Mouse (Mus musculus) small intestine, adult 2 months (tissue): ENCODE results near the gene Pde3a. TPM values are rescaled to one million over a fixed set of nuclear protein-coding genes. Genes with fewer than 3 reads are reported as not detected.

Experiments used
- H3K27ac ChIP-seq: fragments of 200-500 bp; 2 replicates; pipeline ENCODE4 v1.5.1; 2012; ENCODE audit warnings: low read depth, low read length, control low read depth, inconsistent platforms; ENCODE audit not compliant: insufficient read depth
- H3K27me3 ChIP-seq: fragments of 200-500 bp; 2 replicates; pipeline ENCODE4 v1.6.1; 2012; ENCODE audit warnings: mild to moderate bottlenecking, moderate library complexity, low read length, inconsistent platforms; ENCODE audit not compliant: control insufficient read depth, insufficient read depth
- H3K36me3 ChIP-seq: fragments of 200-500 bp; 2 replicates; pipeline ENCODE4 v1.6.1; 2012; ENCODE audit warnings: mild to moderate bottlenecking, low read length, control low read depth, inconsistent platforms; ENCODE audit not compliant: control insufficient read depth, insufficient read depth
- H3K4me1 ChIP-seq: fragments of 200-500 bp; 2 replicates; pipeline ENCODE4 v1.6.1; 2012; ENCODE audit warnings: low read length, inconsistent platforms, mixed read lengths; ENCODE audit not compliant: control insufficient read depth, insufficient read depth, insufficient read length
- H3K4me3 ChIP-seq: fragments of 200-500 bp; 2 replicates; pipeline ENCODE4 v1.5.1; 2012; ENCODE audit warnings: low read depth, mild to moderate bottlenecking, control low read depth, inconsistent platforms, low read length, moderate library complexity
- CTCF ChIP-seq: fragments of 200-500 bp; IDR thresholded peaks from 2 replicates; pipeline ENCODE4 v1.5.1; 2012; ENCODE audit warnings: low read depth, mild to moderate bottlenecking, control low read depth, inconsistent platforms, low read length, moderate library complexity, mixed read lengths; ENCODE audit not compliant: insufficient replicate concordance, insufficient read length; ENCODE audit errors: extremely low read depth
- POLR2A ChIP-seq: fragments of 200-500 bp; IDR thresholded peaks from 2 replicates; pipeline ENCODE4 v1.6.1; 2012; ENCODE audit warnings: low read depth, mild to moderate bottlenecking, control low read depth, inconsistent platforms, low read length, moderate library complexity
- WGBS: fragments of 180-500 bp; shearing (Covaris S2); methylation state at CpG from one replicate; pipeline ENCODE4 v1.1.7; 2018; 5-methylcytosine and 5-hydroxymethylcytosine counted together
- polyA plus RNA-seq: library from polyadenylated mRNA; depleted of rRNA; stranded (reverse); fragments of >200 nt; gene quantifications from 2 replicates; pipeline ENCODE4 v1.2.3, GENCODE M21; 2012

Pde3a gene
- polyA plus RNA-seq, 1 experiment, result 7.9 TPM

DNA sequence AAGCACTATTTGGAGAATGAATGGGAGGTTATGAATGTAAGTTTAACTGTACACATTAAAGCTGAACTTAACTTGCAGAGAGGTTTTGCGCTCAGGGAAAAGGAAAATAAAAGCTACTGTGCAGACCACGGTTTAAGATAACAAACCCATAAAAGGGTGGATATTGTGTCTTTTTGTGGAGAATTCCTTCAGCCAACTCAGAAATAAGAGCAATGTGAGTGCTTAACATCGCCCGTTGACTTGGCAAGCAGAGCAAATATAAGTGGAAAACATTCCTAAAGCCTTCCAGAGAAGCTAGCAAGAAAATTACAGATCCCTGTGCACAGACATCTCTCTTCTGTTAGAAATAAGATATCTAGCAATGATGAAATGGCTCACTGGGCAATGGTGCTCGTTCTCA, 139.0 kb downstream of the Pde3a start:
- Histone ChIP-seq H3K4me3 (no peak overlapping the region), H3K27ac (no peak overlapping the region), H3K36me3 (no peaks in the 10 kb centered on the region), H3K27me3 (no peaks in the 10 kb centered on the region), H3K4me1 (no peaks in the 10 kb centered on the region)
- 73% methylated on average over 5 of the region's 5 CpGs for WGBS
- TF ChIP-seq POLR2A, result no peak

DNA sequence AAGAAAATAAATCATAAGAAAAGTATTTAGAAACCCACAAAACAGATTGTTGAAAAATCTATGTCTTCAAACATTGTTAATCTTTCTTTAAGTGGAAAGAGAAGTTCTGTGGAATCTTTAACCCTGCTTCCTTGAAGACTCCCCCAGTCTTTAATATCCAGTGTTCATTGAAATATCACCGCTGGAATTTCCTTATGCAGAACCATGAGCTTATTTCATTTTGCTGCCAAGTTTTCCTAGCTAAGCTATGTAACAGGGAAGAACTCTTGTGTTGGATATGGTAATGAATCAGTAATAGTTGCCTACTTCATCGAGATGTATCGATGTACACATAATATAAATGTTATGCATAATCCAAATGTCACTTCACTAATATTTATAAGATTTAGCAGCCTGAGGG, 146.9 kb downstream of the Pde3a start:
- Histone ChIP-seq H3K36me3 (no peaks in the 10 kb centered on the region), H3K27me3 (no peaks in the 10 kb centered on the region), H3K4me3 (no peak overlapping the region), H3K4me1 (no peaks in the 10 kb centered on the region), H3K27ac (no peak overlapping the region)
- no peak for TF ChIP-seq CTCF
- no peak for TF ChIP-seq POLR2A
- 74% methylated on average over 3 of the region's 3 CpGs for WGBS

DNA sequence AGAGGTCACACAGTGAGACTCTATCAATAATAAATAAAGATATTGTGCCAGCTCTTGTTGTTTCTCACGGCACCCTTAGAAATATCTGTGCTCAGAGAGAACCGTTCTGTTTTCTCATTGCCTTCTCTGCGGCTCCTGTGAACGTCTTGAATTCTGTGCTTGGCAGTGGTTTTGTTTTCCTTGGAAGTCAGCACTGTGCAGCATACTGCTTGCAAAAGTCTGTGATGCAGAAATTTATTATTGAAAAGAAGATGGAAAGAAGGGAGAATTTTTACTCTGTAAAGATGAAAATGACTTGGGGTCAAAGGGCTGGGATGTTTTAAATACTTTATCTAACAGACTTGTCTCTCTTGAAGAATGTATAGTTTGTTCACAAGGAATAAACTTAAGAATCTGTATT, 150.3 kb downstream of the Pde3a start:
- Histone ChIP-seq H3K4me3 (no peak overlapping the region), H3K4me1 (no peaks in the 10 kb centered on the region), H3K27ac (no peak overlapping the region), H3K27me3 (no peaks in the 10 kb centered on the region), H3K36me3 (no peaks in the 10 kb centered on the region)
- TF ChIP-seq CTCF (no peak), POLR2A (no peak)
- WGBS, result 69% methylated on average over 4 of the region's 4 CpGs

DNA sequence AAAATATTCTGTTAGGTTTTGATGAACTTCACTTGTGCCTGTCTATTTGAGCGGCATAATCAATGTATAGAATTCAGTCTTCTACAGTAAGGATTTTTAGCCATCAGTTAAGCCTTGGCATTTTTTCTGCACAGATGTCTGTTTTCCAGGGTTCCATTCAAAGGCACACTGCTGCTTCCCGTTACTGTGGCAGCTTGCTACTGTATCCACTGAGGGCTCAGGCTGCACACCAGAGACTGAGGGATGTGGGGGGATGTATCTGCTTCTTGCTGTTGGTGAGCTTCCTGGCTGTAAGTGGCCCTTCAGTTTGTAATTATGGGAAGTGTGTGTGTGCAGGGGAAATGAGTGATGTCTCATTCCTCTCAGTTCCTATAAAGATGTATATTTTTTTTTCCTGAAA, 154.9 kb downstream of the Pde3a start:
- 83% methylated on average over 2 of the region's 2 CpGs for WGBS
- H3K27me3 ChIP-seq, result no peaks in the 10 kb centered on the region
- no peak overlapping the region for H3K4me3 ChIP-seq
- H3K4me1 ChIP-seq, result no peaks in the 10 kb centered on the region
- TF ChIP-seq CTCF, result no peak
- no peak for TF ChIP-seq POLR2A
- H3K27ac ChIP-seq, result no peak overlapping the region
- peaks cover 5% of the 10 kb centered on the region; the same call in 1 of the 2 replicates for H3K36me3 ChIP-seq

DNA sequence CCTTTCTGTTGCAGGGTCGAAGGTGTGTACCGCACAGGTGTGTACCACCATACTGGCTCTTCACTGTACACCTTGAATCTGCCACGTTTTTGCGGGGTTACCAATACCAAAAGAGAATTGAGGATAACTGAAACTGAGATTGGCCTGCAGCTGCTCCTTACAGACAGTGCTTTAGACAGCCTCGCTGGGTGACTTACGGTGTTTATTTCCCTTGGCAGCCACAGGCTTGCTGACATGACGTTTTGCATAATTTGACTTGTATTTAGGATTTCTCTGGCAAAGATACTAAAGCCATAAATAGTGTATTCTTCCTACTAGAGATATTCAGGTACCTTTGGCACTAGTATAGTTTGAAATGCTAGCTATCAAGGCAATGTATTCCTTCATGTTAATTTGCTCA, 155.6 kb downstream of the Pde3a start:
- Histone ChIP-seq H3K4me3 (no peak overlapping the region), H3K4me1 (no peaks in the 10 kb centered on the region), H3K27ac (no peak overlapping the region), H3K27me3 (no peaks in the 10 kb centered on the region), H3K36me3 (peaks cover 5% of the 10 kb centered on the region; the same call in 1 of the 2 replicates)
- TF ChIP-seq CTCF (no peak), POLR2A (no peak)
- WGBS, result 74% methylated on average over 7 of the region's 7 CpGs

DNA sequence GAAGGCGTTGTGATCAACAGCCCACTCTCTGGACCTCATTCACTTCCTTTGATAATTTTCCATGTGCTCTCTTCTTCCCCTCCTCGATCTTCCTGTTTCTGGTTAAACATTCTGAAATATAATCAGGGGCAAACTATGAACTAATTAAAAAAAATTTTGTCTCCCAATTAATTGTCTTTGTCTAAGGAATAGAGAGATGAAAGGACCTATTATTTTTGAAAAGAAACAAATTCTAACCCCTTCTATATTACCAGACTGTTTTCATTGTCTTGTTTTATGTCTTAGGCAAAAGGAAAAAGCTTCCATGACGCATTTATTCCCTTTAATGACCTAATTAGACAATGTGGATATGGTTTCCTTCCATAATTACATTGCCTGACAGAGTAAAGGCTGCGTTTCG, 156.4 kb downstream of the Pde3a start:
- TF ChIP-seq POLR2A (no peak), CTCF (no peak)
- WGBS, result 74% methylated on average over 5 of the region's 5 CpGs
- H3K36me3 ChIP-seq, result peaks cover 5% of the 10 kb centered on the region; the same call in 1 of the 2 replicates
- H3K4me1 ChIP-seq, result no peaks in the 10 kb centered on the region
- no peaks in the 10 kb centered on the region for H3K27me3 ChIP-seq
- H3K4me3 ChIP-seq, result no peak overlapping the region
- H3K27ac ChIP-seq, result no peak overlapping the region

DNA sequence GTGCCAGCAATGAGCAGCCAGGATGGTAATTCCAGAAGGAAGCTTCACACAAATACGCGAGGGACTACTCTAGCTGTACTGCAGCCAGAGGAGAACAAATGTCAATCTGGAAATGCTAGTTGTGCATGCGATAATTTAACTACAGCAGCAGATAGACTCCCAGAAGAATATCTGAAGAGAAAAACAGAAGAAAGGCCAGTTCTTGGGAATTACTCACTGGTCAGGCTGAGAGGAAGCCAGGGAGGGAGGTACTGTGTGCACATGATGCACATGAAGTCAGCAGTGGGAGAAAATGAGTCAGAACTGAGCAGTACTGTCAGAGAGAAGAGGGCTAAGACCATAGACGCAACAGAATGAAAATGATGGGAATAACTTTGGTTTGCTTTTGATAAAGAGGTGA, 159.7 kb downstream of the Pde3a start:
- WGBS, result 85% methylated on average over 4 of the region's 4 CpGs
- no peaks in the 10 kb centered on the region for H3K4me1 ChIP-seq
- no peak for TF ChIP-seq POLR2A
- no peak for TF ChIP-seq CTCF
- H3K4me3 ChIP-seq, result no peak overlapping the region
- no peaks in the 10 kb centered on the region for H3K27me3 ChIP-seq
- peaks cover 5% of the 10 kb centered on the region; the same call in 1 of the 2 replicates for H3K36me3 ChIP-seq
- no peak overlapping the region for H3K27ac ChIP-seq

DNA sequence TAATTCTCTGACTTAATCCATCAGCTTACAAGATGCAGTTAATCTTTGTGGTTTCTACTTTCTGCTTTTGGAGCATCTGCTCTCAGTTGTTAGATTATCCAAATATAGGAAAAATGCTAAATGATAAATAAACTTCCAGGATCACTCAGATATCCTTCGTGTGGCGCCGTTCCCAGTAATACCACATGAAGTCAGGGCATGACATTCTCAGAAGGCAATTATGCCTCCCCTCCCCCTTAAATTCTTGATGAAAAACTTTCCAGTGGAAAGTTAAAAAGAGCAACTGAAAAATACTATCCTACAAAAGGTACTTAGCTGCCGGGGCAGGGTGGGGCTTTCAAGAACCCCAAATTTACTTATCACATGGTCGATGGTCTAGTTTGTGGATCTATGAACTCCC, 161.8 kb downstream of the Pde3a start:
- H3K36me3 ChIP-seq, result peaks cover 3% of the 10 kb centered on the region; the same call in 1 of the 2 replicates
- H3K4me3 ChIP-seq, result no peak overlapping the region
- 79% methylated on average over 5 of the region's 5 CpGs for WGBS
- TF ChIP-seq POLR2A (no peak), CTCF (no peak)
- H3K27ac ChIP-seq, result no peak overlapping the region
- H3K4me1 ChIP-seq, result no peaks in the 10 kb centered on the region
- no peaks in the 10 kb centered on the region for H3K27me3 ChIP-seq
